Mouse (Mus musculus): ENCODE measurements around the gene Map2. TPM values are rescaled to one million over a fixed set of nuclear protein-coding genes. Genes with fewer than 3 reads are reported as not detected.

The Map2 gene
- polyA plus RNA-seq, 1 experiment from 2014 or later: 3.5 TPM

GRCm38 (mm10) chr1:66418360-66418759 is 243.3 kb downstream of the Map2 start:
- H3K9ac ChIP-seq (ENCODE audit: low read depth, low read length): no peak overlapping the region
- TF ChIP-seq CTCF (IDR thresholded peaks at IDR 0.05; ENCODE audit: low read depth): no peak
- no peak overlapping the region for H3K27ac ChIP-seq
- no peaks in the 10 kb centered on the region for H3K4me1 ChIP-seq (replicated peaks; ENCODE audit: insufficient read depth, low read length)
- DNase-seq (ENCODE audit: low spot score) (no peak), ATAC-seq (replicated peaks; ENCODE audit: low FRiP score, low read depth) (no peak)
- H3K36me3 ChIP-seq (ENCODE audit: insufficient read depth, low read length): no peaks in the 10 kb centered on the region
- no peak overlapping the region for H3K4me3 ChIP-seq (replicated peaks; ENCODE audit: low read depth, low read length)
- no peaks in the 10 kb centered on the region for H3K9me3 ChIP-seq (replicated peaks; ENCODE audit: low read length)
- H3K27me3 ChIP-seq (ENCODE audit: insufficient read depth, low read length): no peaks in the 10 kb centered on the region
- no peak overlapping the region for H3K4me2 ChIP-seq (ENCODE audit: low read length)

GRCm38 (mm10) chr1:66426073-66426472 is 251.0 kb downstream of the Map2 start:
- no peak for DNase-seq (ENCODE audit: low spot score)
- ATAC-seq (replicated peaks; ENCODE audit: low FRiP score, low read depth): no peak

GRCm38 (mm10) chr1:66430962-66431361 is 255.9 kb downstream of the Map2 start:
- Histone ChIP-seq H3K4me2 (ENCODE audit: low read length) (no peak overlapping the region), H3K9ac (ENCODE audit: low read depth, low read length) (no peak overlapping the region), H3K4me3 (replicated peaks; ENCODE audit: low read depth, low read length) (no peak overlapping the region), H3K36me3 (ENCODE audit: insufficient read depth, low read length) (no peaks in the 10 kb centered on the region), H3K27me3 (ENCODE audit: insufficient read depth, low read length) (no peaks in the 10 kb centered on the region), H3K9me3 (replicated peaks; ENCODE audit: low read length) (no peaks in the 10 kb centered on the region), H3K4me1 (replicated peaks; ENCODE audit: insufficient read depth, low read length) (no peaks in the 10 kb centered on the region), H3K27ac (no peak overlapping the region)
- TF ChIP-seq CTCF (IDR thresholded peaks at IDR 0.05; ENCODE audit: low read depth): no peak
- DNase-seq (ENCODE audit: low spot score) (no peak), ATAC-seq (replicated peaks; ENCODE audit: low FRiP score, low read depth) (no peak)

More at GRCm38 (mm10) chr1:66426073-66426472, 251.0 kb downstream of the Map2 start:
- no peak overlapping the region for H3K4me2 ChIP-seq (ENCODE audit: low read length)
- H3K27ac ChIP-seq: no peak overlapping the region
- TF ChIP-seq CTCF (IDR thresholded peaks at IDR 0.05; ENCODE audit: low read depth): no peak
- WGBS: 90% methylated on average over 5 of the region's 5 CpGs
- no peaks in the 10 kb centered on the region for H3K9me3 ChIP-seq (replicated peaks; ENCODE audit: low read length)
- H3K27me3 ChIP-seq (ENCODE audit: insufficient read depth, low read length): no peaks in the 10 kb centered on the region
- no peak overlapping the region for H3K9ac ChIP-seq (ENCODE audit: low read depth, low read length)
- no peaks in the 10 kb centered on the region for H3K4me1 ChIP-seq (replicated peaks; ENCODE audit: insufficient read depth, low read length)
- no peak overlapping the region for H3K4me3 ChIP-seq (replicated peaks; ENCODE audit: low read depth, low read length)
- H3K36me3 ChIP-seq (ENCODE audit: insufficient read depth, low read length): no peaks in the 10 kb centered on the region

DNA sequence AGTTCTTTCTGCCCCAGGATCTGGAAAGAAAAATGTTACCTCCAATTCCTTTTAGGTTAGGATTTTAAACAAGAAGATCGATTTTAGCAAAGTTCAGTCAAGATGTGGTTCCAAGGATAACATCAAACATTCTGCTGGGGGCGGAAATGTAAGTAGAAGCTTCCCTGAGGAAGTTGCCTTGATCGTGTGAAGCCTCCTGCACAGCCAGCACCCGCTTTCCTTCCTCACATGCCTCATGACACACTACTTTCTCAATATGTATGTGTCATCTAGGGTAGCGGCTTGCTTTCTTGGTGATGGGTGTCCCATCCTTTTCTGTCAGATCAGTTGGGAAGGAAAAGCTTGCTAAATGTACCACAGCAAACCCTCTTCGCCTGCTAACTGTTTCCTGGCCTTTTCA is 256.4 kb downstream of the Map2 start:
- no peak for ATAC-seq (replicated peaks; ENCODE audit: low FRiP score, low read depth)
- Histone ChIP-seq H3K9ac (ENCODE audit: low read depth, low read length) (no peak overlapping the region), H3K27ac (no peak overlapping the region), H3K4me2 (ENCODE audit: low read length) (no peak overlapping the region), H3K27me3 (ENCODE audit: insufficient read depth, low read length) (no peaks in the 10 kb centered on the region), H3K4me3 (replicated peaks; ENCODE audit: low read depth, low read length) (no peak overlapping the region), H3K4me1 (replicated peaks; ENCODE audit: insufficient read depth, low read length) (no peaks in the 10 kb centered on the region), H3K36me3 (ENCODE audit: insufficient read depth, low read length) (no peaks in the 10 kb centered on the region), H3K9me3 (replicated peaks; ENCODE audit: low read length) (no peaks in the 10 kb centered on the region)
- no peak for TF ChIP-seq CTCF (IDR thresholded peaks at IDR 0.05; ENCODE audit: low read depth)
- no peak for DNase-seq (ENCODE audit: low spot score)
- 84% methylated on average over 6 of the region's 6 CpGs for WGBS

- Histone ChIP-seq H3K4me1 (replicated peaks; ENCODE audit: insufficient read depth, low read length) (no peaks in the 10 kb centered on the region), H3K27me3 (ENCODE audit: insufficient read depth, low read length) (no peaks in the 10 kb centered on the region), H3K4me3 (replicated peaks; ENCODE audit: low read depth, low read length) (no peak overlapping the region), H3K4me2 (ENCODE audit: low read length) (no peak overlapping the region), H3K9ac (ENCODE audit: low read depth, low read length) (no peak overlapping the region), H3K27ac (no peak overlapping the region), H3K9me3 (replicated peaks; ENCODE audit: low read length) (no peaks in the 10 kb centered on the region), H3K36me3 (ENCODE audit: insufficient read depth, low read length) (no peaks in the 10 kb centered on the region)
- 85% methylated on average over 2 of the region's 2 CpGs for WGBS
- DNase-seq (ENCODE audit: low spot score) (no peak), ATAC-seq (replicated peaks; ENCODE audit: low FRiP score, low read depth) (no peak)
- no peak for TF ChIP-seq CTCF (IDR thresholded peaks at IDR 0.05; ENCODE audit: low read depth)
These were observed 263.0 kb downstream of the Map2 start for GRCm38 (mm10) chr1:66438069-66438468.

DNA sequence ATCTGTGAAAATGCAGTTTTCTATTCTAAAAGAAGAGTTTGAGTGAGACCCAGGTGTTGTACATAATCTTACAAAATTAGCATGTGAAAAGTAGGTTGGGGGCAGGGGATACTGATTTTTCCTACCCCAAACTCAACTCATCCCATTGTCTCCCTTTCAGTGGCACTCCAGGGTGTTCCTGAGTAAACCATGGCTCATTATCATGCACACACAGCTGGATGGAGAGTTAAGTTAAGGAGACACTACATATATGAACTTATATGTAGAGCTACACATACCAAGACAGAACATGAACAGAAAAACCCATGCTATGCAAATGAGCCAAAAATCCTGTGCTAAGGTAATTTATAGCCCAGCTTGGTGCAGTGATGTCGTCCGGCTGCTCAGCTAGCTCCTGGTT is 267.8 kb downstream of the Map2 start:
- no peak for DNase-seq (ENCODE audit: low spot score)
- ATAC-seq (replicated peaks; ENCODE audit: low FRiP score, low read depth): no peak
- no peaks in the 10 kb centered on the region for H3K27me3 ChIP-seq (ENCODE audit: insufficient read depth, low read length)
- H3K9ac ChIP-seq (ENCODE audit: low read depth, low read length): no peak overlapping the region
- TF ChIP-seq CTCF (IDR thresholded peaks at IDR 0.05; ENCODE audit: low read depth): no peak
- no peak overlapping the region for H3K27ac ChIP-seq
- 78% methylated on average over 2 of the region's 2 CpGs for WGBS
- no peaks in the 10 kb centered on the region for H3K36me3 ChIP-seq (ENCODE audit: insufficient read depth, low read length)
- no peak overlapping the region for H3K4me2 ChIP-seq (ENCODE audit: low read length)
- no peak overlapping the region for H3K4me3 ChIP-seq (replicated peaks; ENCODE audit: low read depth, low read length)
- H3K9me3 ChIP-seq (replicated peaks; ENCODE audit: low read length): no peaks in the 10 kb centered on the region
- H3K4me1 ChIP-seq (replicated peaks; ENCODE audit: insufficient read depth, low read length): no peaks in the 10 kb centered on the region

- DNase-seq (ENCODE audit: low spot score): no peak
- WGBS: 67% methylated on average over 2 of the region's 2 CpGs
- TF ChIP-seq CTCF (IDR thresholded peaks at IDR 0.05; ENCODE audit: low read depth): no peak
- no peak for ATAC-seq (replicated peaks; ENCODE audit: low FRiP score, low read depth)
- Histone ChIP-seq H3K27me3 (ENCODE audit: insufficient read depth, low read length) (no peaks in the 10 kb centered on the region), H3K4me2 (ENCODE audit: low read length) (no peak overlapping the region), H3K4me3 (replicated peaks; ENCODE audit: low read depth, low read length) (no peak overlapping the region), H3K36me3 (ENCODE audit: insufficient read depth, low read length) (no peaks in the 10 kb centered on the region), H3K27ac (no peak overlapping the region), H3K9ac (ENCODE audit: low read depth, low read length) (no peak overlapping the region), H3K9me3 (replicated peaks; ENCODE audit: low read length) (no peaks in the 10 kb centered on the region), H3K4me1 (replicated peaks; ENCODE audit: insufficient read depth, low read length) (no peaks in the 10 kb centered on the region)
These were observed 274.4 kb downstream of the Map2 start for GRCm38 (mm10) chr1:66449471-66449870.
